Mouse (Mus musculus): Measurements from ENCODE around the gene Rxfp1.

The Rxfp1 gene

DNA sequence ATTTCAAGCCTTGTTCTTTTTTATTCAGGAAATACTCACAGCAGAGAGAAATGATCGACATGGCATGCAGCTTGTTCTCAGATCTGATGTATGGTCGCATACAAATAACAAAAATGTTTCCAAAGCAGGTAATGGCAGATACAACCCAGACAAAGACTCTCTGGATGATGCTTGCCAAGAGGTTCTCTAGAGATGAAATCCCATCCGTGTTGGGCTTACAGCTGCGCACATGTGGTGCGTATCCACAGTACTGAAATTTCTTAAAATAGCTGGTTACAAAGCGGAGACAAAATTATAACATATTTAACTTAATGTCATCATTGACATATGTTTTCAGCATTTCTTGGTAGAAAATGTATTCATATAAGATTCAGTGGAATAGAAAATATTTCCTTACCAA, 85.6 kb downstream of the Rxfp1 start:
- Histone ChIP-seq H3K27me3 (ENCODE audit: insufficient read depth, low read length) (no peaks in the 10 kb centered on the region), H3K36me3 (ENCODE audit: insufficient read depth, low read length) (no peaks in the 10 kb centered on the region), H3K4me3 (replicated peaks; ENCODE audit: low read length) (no peak overlapping the region), H3K4me1 (replicated peaks; ENCODE audit: low read depth, low read length) (no peaks in the 10 kb centered on the region), H3K9me3 (ENCODE audit: low read length) (no peaks in the 10 kb centered on the region)
- no peak for TF ChIP-seq CTCF (conservative IDR thresholded peaks at IDR 0.05; ENCODE audit: low read length)
- no peak for TF ChIP-seq POU5F1 (IDR thresholded peaks at IDR 0.05; ENCODE audit: borderline replicate concordance, low read length)
- TF ChIP-seq NANOG (IDR thresholded peaks at IDR 0.05; ENCODE audit: borderline replicate concordance, low read length): no peak

GRCm38 (mm10) chr3:79629416-79629730, 108.3 kb downstream of the Rxfp1 start, which contains the start of gene Etfdh:
TSS of gene Etfdh (minus strand) at chr3:79629500.
- H3K4me1 ChIP-seq (replicated peaks; ENCODE audit: low read depth, low read length): peaks cover 24% of the 10 kb centered on the region

GRCm38 (mm10) chr3:79628561-79629415, 108.9 kb downstream of the Rxfp1 start, which contains the start of gene 4930579G24Rik:
TSS of gene 4930579G24Rik (plus strand) at chr3:79629079.
- Histone ChIP-seq H3K4me3 (replicated peaks; ENCODE audit: low read length) (peak within 1 kb of the TSS; percentile 99), H3K27me3 (ENCODE audit: insufficient read depth, low read length) (no peaks in the 10 kb centered on the region), H3K9me3 (ENCODE audit: low read length) (no peaks in the 10 kb centered on the region), H3K36me3 (ENCODE audit: insufficient read depth, low read length) (peaks cover 15% of the 10 kb centered on the region; the same call in 1 of the 2 replicates), H3K4me1 (replicated peaks; ENCODE audit: low read depth, low read length) (peaks cover 24% of the 10 kb centered on the region)
- TF ChIP-seq CTCF (conservative IDR thresholded peaks at IDR 0.05; ENCODE audit: low read length): no peak
- no peak for TF ChIP-seq POU5F1 (IDR thresholded peaks at IDR 0.05; ENCODE audit: borderline replicate concordance, low read length)
- TF ChIP-seq NANOG (IDR thresholded peaks at IDR 0.05; ENCODE audit: borderline replicate concordance, low read length): no peak

More at GRCm38 (mm10) chr3:79629416-79629730, 108.3 kb downstream of the Rxfp1 start, which contains the start of gene Etfdh:
- H3K36me3 ChIP-seq (ENCODE audit: insufficient read depth, low read length): peaks cover 15% of the 10 kb centered on the region; the same call in 1 of the 2 replicates
- no peaks in the 10 kb centered on the region for H3K9me3 ChIP-seq (ENCODE audit: low read length)
- H3K27me3 ChIP-seq (ENCODE audit: insufficient read depth, low read length): no peaks in the 10 kb centered on the region
- peak within 1 kb of the TSS; percentile 99 for H3K4me3 ChIP-seq (replicated peaks; ENCODE audit: low read length)
- TF ChIP-seq NANOG (IDR thresholded peaks at IDR 0.05; ENCODE audit: borderline replicate concordance, low read length) (no peak), POU5F1 (IDR thresholded peaks at IDR 0.05; ENCODE audit: borderline replicate concordance, low read length) (no peak), CTCF (conservative IDR thresholded peaks at IDR 0.05; ENCODE audit: low read length) (no peak)

- Histone ChIP-seq H3K27me3 (ENCODE audit: insufficient read depth, low read length) (no peaks in the 10 kb centered on the region), H3K4me3 (replicated peaks; ENCODE audit: low read length) (peak overlapping the region; percentile 99), H3K9me3 (ENCODE audit: low read length) (no peaks in the 10 kb centered on the region), H3K4me1 (replicated peaks; ENCODE audit: low read depth, low read length) (peaks cover 24% of the 10 kb centered on the region), H3K36me3 (ENCODE audit: insufficient read depth, low read length) (peaks cover 12% of the 10 kb centered on the region; the same call in 1 of the 2 replicates)
- TF ChIP-seq NANOG (IDR thresholded peaks at IDR 0.05; ENCODE audit: borderline replicate concordance, low read length): no peak
- no peak for TF ChIP-seq CTCF (conservative IDR thresholded peaks at IDR 0.05; ENCODE audit: low read length)
- no peak for TF ChIP-seq POU5F1 (IDR thresholded peaks at IDR 0.05; ENCODE audit: borderline replicate concordance, low read length)
These were observed 109.5 kb downstream of the Rxfp1 start for GRCm38 (mm10) chr3:79628182-79628560.

DNA sequence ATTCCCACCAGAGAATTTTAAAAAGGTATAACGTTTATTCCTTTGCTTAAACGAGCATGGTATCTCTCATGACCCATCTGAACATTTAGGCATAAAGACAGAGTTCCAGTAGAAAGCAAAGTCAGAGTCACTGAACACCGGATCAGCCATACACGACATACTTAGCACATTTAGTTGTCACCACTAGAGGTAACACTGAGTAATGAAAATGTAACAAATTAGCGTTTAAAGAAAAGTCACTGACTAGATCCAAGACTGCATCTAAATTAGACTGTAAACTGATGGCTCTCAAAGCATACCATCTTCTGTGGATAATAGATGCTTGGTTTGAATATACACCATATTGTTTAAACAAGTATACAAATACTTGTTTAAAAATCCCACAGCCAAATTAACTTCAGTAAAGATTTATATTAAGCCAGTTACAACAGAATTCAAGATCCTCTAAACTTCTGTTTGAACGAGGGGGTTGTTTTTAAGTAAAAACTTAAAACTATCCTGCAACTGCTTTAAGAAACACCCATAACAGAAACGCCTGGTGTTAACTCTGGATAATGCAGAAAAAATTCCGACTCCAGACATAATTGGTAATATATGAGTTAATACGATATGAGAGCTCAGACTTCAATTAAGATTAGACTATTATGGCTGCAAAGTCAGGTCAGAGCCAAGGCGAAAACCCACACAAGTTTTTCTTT, 110.0 kb downstream of the Rxfp1 start:
- no peaks in the 10 kb centered on the region for H3K9me3 ChIP-seq (ENCODE audit: low read length)
- H3K4me1 ChIP-seq (replicated peaks; ENCODE audit: low read depth, low read length): peaks cover 24% of the 10 kb centered on the region
- TF ChIP-seq POU5F1 (IDR thresholded peaks at IDR 0.05; ENCODE audit: borderline replicate concordance, low read length) (no peak), NANOG (IDR thresholded peaks at IDR 0.05; ENCODE audit: borderline replicate concordance, low read length) (no peak), CTCF (conservative IDR thresholded peaks at IDR 0.05; ENCODE audit: low read length) (no peak)
- no peaks in the 10 kb centered on the region for H3K27me3 ChIP-seq (ENCODE audit: insufficient read depth, low read length)
- peak overlapping the region; percentile 99 for H3K4me3 ChIP-seq (replicated peaks; ENCODE audit: low read length)
- peaks cover 10% of the 10 kb centered on the region for H3K36me3 ChIP-seq (ENCODE audit: insufficient read depth, low read length)

- no peak for TF ChIP-seq NANOG (IDR thresholded peaks at IDR 0.05; ENCODE audit: borderline replicate concordance, low read length)
- TF ChIP-seq CTCF (conservative IDR thresholded peaks at IDR 0.05; ENCODE audit: low read length): no peak
- no peak for TF ChIP-seq POU5F1 (IDR thresholded peaks at IDR 0.05; ENCODE audit: borderline replicate concordance, low read length)
- Histone ChIP-seq H3K4me3 (replicated peaks; ENCODE audit: low read length) (no peak overlapping the region), H3K9me3 (ENCODE audit: low read length) (peaks cover 5% of the 10 kb centered on the region; the same call in 1 of the 2 replicates), H3K27me3 (ENCODE audit: insufficient read depth, low read length) (no peaks in the 10 kb centered on the region), H3K4me1 (replicated peaks; ENCODE audit: low read depth, low read length) (no peaks in the 10 kb centered on the region), H3K36me3 (ENCODE audit: insufficient read depth, low read length) (peaks cover 36% of the 10 kb centered on the region)
These were observed 127.8 kb downstream of the Rxfp1 start for GRCm38 (mm10) chr3:79609886-79610285.

GRCm38 (mm10) chr3:79595468-79595867, 142.2 kb downstream of the Rxfp1 start:
- Histone ChIP-seq H3K4me3 (replicated peaks; ENCODE audit: low read length) (no peak overlapping the region), H3K4me1 (replicated peaks; ENCODE audit: low read depth, low read length) (peaks cover 31% of the 10 kb centered on the region), H3K27me3 (ENCODE audit: insufficient read depth, low read length) (no peaks in the 10 kb centered on the region), H3K36me3 (ENCODE audit: insufficient read depth, low read length) (peaks cover 79% of the 10 kb centered on the region), H3K9me3 (ENCODE audit: low read length) (no peaks in the 10 kb centered on the region)
- TF ChIP-seq NANOG (IDR thresholded peaks at IDR 0.05; ENCODE audit: borderline replicate concordance, low read length) (no peak), POU5F1 (IDR thresholded peaks at IDR 0.05; ENCODE audit: borderline replicate concordance, low read length) (no peak), CTCF (conservative IDR thresholded peaks at IDR 0.05; ENCODE audit: low read length) (no peak)

DNA sequence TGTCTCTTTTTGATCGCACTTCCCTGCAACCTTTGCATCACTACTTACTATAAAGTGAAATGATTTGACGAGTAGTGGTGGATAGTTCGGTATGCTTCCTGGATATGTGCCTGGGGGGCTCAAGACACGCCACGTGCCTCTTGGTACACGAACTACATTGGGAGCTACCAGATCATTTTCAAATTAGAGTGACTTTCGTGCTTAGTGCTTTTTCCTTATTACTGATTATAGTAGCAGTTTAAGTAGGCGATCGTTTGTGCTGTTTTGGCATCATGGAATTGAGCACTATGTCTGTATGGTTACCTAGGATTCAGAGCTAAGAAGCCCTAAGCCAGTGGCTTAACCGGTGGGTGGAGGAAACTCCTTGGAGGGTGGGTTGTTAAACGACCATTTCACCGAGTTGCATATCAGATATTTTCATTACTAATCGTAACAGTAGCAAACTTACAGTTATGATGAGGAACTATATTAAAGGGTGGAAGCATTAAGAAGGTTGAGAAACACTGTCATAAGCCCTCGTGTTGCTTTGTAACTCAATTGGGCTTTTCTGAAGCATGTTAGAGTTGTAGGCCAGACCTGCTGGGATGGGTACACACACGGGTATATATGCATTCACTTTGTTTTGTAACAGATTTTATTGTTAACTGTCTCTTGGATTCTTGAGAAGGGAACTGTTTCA, 145.7 kb downstream of the Rxfp1 start:
- H3K4me1 ChIP-seq (replicated peaks; ENCODE audit: low read depth, low read length): peaks cover 39% of the 10 kb centered on the region
- H3K9me3 ChIP-seq (ENCODE audit: low read length): no peaks in the 10 kb centered on the region
- H3K36me3 ChIP-seq (ENCODE audit: insufficient read depth, low read length): peaks cover 43% of the 10 kb centered on the region
- TF ChIP-seq NANOG (IDR thresholded peaks at IDR 0.05; ENCODE audit: borderline replicate concordance, low read length) (no peak), POU5F1 (IDR thresholded peaks at IDR 0.05; ENCODE audit: borderline replicate concordance, low read length) (no peak), CTCF (conservative IDR thresholded peaks at IDR 0.05; ENCODE audit: low read length) (no peak)
- no peaks in the 10 kb centered on the region for H3K27me3 ChIP-seq (ENCODE audit: insufficient read depth, low read length)
- peak overlapping the region; percentile 97 for H3K4me3 ChIP-seq (replicated peaks; ENCODE audit: low read length)

Measured in E14TG2a.4 (cell line).